Mouse (Mus musculus) brain, embryonic 14.5 days (tissue): Measurements from ENCODE around the gene Taar8b.

Experiments
- CTCF ChIP-seq: fragments of 200-500 bp; IDR thresholded peaks from 2 replicates; pipeline ENCODE4 v1.5.1; 2012; ENCODE audit warnings: inconsistent platforms, mild to moderate bottlenecking, moderate library complexity, borderline replicate concordance; ENCODE audit not compliant: insufficient read depth, insufficient read length; ENCODE audit errors: extremely low read depth
- POLR2A ChIP-seq: fragments of 200-500 bp; IDR thresholded peaks from 2 replicates; pipeline ENCODE4 v1.6.1; 2012; ENCODE audit warnings: mild to moderate bottlenecking, inconsistent platforms, borderline replicate concordance; ENCODE audit not compliant: poor library complexity, insufficient read depth, insufficient read length, severe bottlenecking; ENCODE audit errors: extremely low read depth

DNA sequence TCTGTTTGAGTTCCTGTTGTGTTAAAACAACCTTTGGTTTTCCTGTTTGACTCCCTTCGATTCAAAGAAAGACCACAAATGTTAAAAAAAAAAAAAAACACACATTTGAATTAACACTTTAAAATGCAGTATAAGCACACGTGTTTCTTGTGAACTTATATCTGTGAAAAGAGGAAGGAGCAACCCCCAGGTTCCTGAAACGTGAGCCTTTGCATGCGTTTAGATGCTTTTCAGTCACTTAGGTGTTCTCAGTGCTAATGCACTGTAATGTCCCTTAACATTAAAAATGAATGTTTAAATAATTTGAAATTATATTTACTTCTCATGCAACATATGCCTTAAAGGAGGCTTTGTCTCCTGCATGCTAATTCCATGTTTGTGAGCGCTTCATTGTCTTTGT lies 15.7 kb upstream of the Taar8b start:
- no peak for TF ChIP-seq POLR2A
- no peak for TF ChIP-seq CTCF
